ENCODE assay signal across 9 mouse cellular contexts in the genomic region with DNA sequence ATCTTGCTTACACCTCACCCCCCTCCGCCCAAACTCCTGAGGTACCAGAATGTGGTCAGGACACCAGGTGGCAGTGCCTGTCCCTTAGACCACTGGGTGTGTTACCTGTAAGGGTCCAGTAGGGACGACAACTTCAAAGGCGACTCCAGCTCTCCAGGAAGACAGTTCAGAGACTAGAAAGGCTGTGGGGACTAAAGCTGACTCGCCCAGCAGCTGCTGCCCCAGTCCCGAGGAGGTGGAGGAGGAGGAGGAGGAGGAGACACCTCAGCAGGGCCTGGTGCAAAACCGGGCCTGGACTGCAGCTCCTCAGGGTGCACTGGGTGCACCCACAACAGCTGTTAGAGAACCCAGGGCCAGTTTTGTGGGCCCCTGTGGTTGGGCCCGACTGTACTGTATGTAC. TPM values are rescaled to one million over a fixed set of nuclear protein-coding genes. Genes with fewer than 3 reads are reported as not detected.
A peak's percentile ranks its signal among the peaks of the same experiment; 100 is the strongest.
DNase-seq lines count a peak whose midpoint lies in the region; ATAC-seq and TF ChIP-seq lines count a peak whose summit lies in the region.
"Had no signal": no experiment of that assay in that cellular context is flagged by ENCODE, and none has a peak within 500 bp of the region (broad histone marks: within the 10 kb centered on the region; RNA-seq: fewer than 3 reads in every experiment).

Sytl1 (minus strand) TSS at position 232 of the 400 bp plus-strand sequence.

- intact Hi-C loops in heart, postnatal 14 days (cut with DNase I) = no loop called here
- intact Hi-C loops in left cerebral cortex, adult 2 months (cut with DNase I) = no loop called here

- no peaks in the 10 kb centered on the region for H3K9me3 ChIP-seq in heart, postnatal 0 days (replicated peaks; ENCODE audit: control insufficient read depth, low read length)

- no peak within 1 kb of the TSS for H3K27ac ChIP-seq in heart, postnatal 0 days (ENCODE audit: low read depth)
- no peak within 1 kb of the TSS for H3K27ac ChIP-seq in left cerebral cortex, adult 2 months

- no peak within 1 kb of the TSS for H3K9ac ChIP-seq in heart, postnatal 0 days (replicated peaks; ENCODE audit: low read depth, low read length)

- no peak for TF ChIP-seq EP300 in heart, postnatal 0 days (IDR thresholded peaks at IDR 0.05; ENCODE audit: low read depth)

- H3K27me3 ChIP-seq in heart, postnatal 0 days (ENCODE audit: control insufficient read depth, insufficient read depth, low read length) = no peaks in the 10 kb centered on the region

- WGBS in heart, postnatal 0 days = 40% methylated on average over 7 of the region's 7 CpGs

- H3K4me3 ChIP-seq in heart, postnatal 0 days (ENCODE audit: low read depth, low read length) = no peak within 1 kb of the TSS
- no peak within 1 kb of the TSS for H3K4me3 ChIP-seq in left cerebral cortex, adult 2 months

- ATAC-seq in heart, postnatal 0 days (ENCODE audit: insufficient read depth, low read depth) = no peak
- peak; percentile 21; the same call in 1 of the 2 replicates for ATAC-seq in granulocyte monocyte progenitor cell, adult 5-6 weeks (replicated peaks; ENCODE audit: poor library complexity, severe bottlenecking)
- ATAC-seq in megakaryocyte-erythroid progenitor cell, adult 5-6 weeks (replicated peaks; ENCODE audit: low FRiP score, low TSS enrichment, poor library complexity, severe bottlenecking) = peak; percentile 57
- ATAC-seq: forebrain, embryonic 14.5 days had no signal

- peaks cover 30% of the 10 kb centered on the region for H3K36me3 ChIP-seq in heart, postnatal 0 days (replicated peaks; ENCODE audit: control insufficient read depth, insufficient read depth, low read length)

- TF ChIP-seq CTCF in heart, postnatal 0 days (IDR thresholded peaks at IDR 0.05; ENCODE audit: low read depth) = no peak
- TF ChIP-seq CTCF in left cerebral cortex, adult 2 months (IDR thresholded peaks at IDR 0.05) = no peak

- peak within 1 kb of the TSS; percentile 3; the same call in 1 of the 2 replicates for H3K4me2 ChIP-seq in heart, postnatal 0 days (ENCODE audit: low read depth, low read length)

- no peaks in the 10 kb centered on the region for H3K4me1 ChIP-seq in heart, postnatal 0 days (ENCODE audit: control insufficient read depth, insufficient read depth)

- DNase-seq in heart, postnatal 0 days (ENCODE audit: low spot score) = no peak
- no peak for DNase-seq in heart, postnatal 14 days
- peak; percentile 61 for DNase-seq in CD4-positive, CD25-positive, alpha-beta regulatory T cell, adult 2 months (ENCODE audit: low read depth, low spot score)
- no peak for DNase-seq in adipocyte (ENCODE audit: low spot score)
- DNase-seq in frontal cortex, postnatal 14 days (ENCODE audit: low spot score in 2 of 2) = no peak
- DNase-seq in left cerebral cortex, adult 2 months (ENCODE audit: extremely low spot score in 1 of 2, low spot score in 2 of 2) = no peak

RNA-seq across cellular contexts. Expression of gene Sytl1, which starts in this region (rescaled TPM):
- 3.6 and 3.7 TPM in 2 replicates for total RNA-seq in heart, postnatal 0 days (2014; rRNA removed; ENCODE audit: low replicate concordance)
- polyA plus RNA-seq in heart, postnatal 0 days (2015; fragmentation: Nextera tagmentation; extraction: Ambion mirVana) = 0.79 and 0.84 TPM in 2 replicates
- 1 to 10 TPM in 1 of 2 experiments, under 1 TPM in 1; 0.84 to 2.4 TPM for total RNA-seq in heart, postnatal 14 days (2021)
- total RNA-seq in granulocyte monocyte progenitor cell, adult 5-6 weeks (2014; fragmentation: Nextera tagmentation) = 1.8 and 6.1 TPM in 2 replicates
- 2.2 and 2.6 TPM in 2 replicates for total RNA-seq in granulocyte monocyte progenitor cell, adult 5-6 weeks (2017)
- total RNA-seq in megakaryocyte-erythroid progenitor cell, adult 5-6 weeks (2014; fragmentation: Nextera tagmentation) = 0.44 and 1.6 TPM in 2 replicates
- 1.9 TPM in 1 of 2 replicates, not detected in the other for total RNA-seq in megakaryocyte-erythroid progenitor cell, adult 5-6 weeks (2017)
- total RNA-seq in left cerebral cortex, adult 2 months (2021) = 1 to 10 TPM; 3.0 TPM
